Mouse (Mus musculus): ENCODE results near the gene Brd2.

- no peak for TF ChIP-seq CTCF (conservative IDR thresholded peaks at IDR 0.05; ENCODE audit: insufficient read depth, insufficient read length, low read depth, low read length)
- no peak for TF ChIP-seq POLR2A (IDR thresholded peaks at IDR 0.05; ENCODE audit: low read depth, low read length)
Measured at GRCm38 (mm10) chr17:34094283-34095035, 28.0 kb downstream of the Brd2 start.

Measured in kidney, adult 2 months (tissue).